In genomic region chr11:116818722-116819121, GRCm38 (mm10) we compare ENCODE assay signal across 13 mouse cellular contexts. TPM values are rescaled to one million over a fixed set of nuclear protein-coding genes. Genes with fewer than 3 reads are reported as not detected.
A peak's percentile ranks its signal among the peaks of the same experiment; 100 is the strongest.
DNase-seq lines count a peak whose midpoint lies in the region; ATAC-seq and TF ChIP-seq lines count a peak whose summit lies in the region.
"Had no signal": no experiment of that assay in that cellular context is flagged by ENCODE, and none has a peak within 500 bp of the region (broad histone marks: within the 10 kb centered on the region; RNA-seq: fewer than 3 reads in every experiment).

No protein-coding gene starts in this region.

- H3K27ac ChIP-seq in kidney, postnatal 0 days, result no peak overlapping the region; the same call in 1 of the 2 replicates
- no peak overlapping the region for H3K27ac ChIP-seq in kidney, embryonic 15.5 days
- peak overlapping the region; percentile 13; the same call in 1 of the 2 replicates for H3K27ac ChIP-seq in hindbrain, embryonic 13.5 days
- peak overlapping the region; percentile 72 for H3K27ac ChIP-seq in neural tube, embryonic 14.5 days (ENCODE audit: low read depth, low read length)
- H3K27ac ChIP-seq: midbrain, embryonic 13.5 days had no signal

- peak; percentile 48 for DNase-seq in cerebellum, adult 9-10 months
- DNase-seq in cerebellum, adult 8-10 months, result no peak
- DNase-seq in kidney, postnatal 0 days (ENCODE audit: low spot score), result no peak
- no peak for DNase-seq in layer of hippocampus, postnatal 25 days (ENCODE audit: extremely low spot score in 1 of 2, low spot score in 1 of 2)
- DNase-seq in urinary bladder, postnatal 10 days (ENCODE audit: low spot score), result no peak
- DNase-seq: adrenal gland, adult 8-10 months; kidney, adult 11 months; lung, adult 18-20 months had no signal

- peaks cover 32% of the 10 kb centered on the region for H3K4me1 ChIP-seq in kidney, postnatal 0 days (replicated peaks; ENCODE audit: insufficient read depth, low read length)
- H3K4me1 ChIP-seq in kidney, embryonic 15.5 days, result peaks cover 57% of the 10 kb centered on the region
- H3K4me1 ChIP-seq in hindbrain, embryonic 13.5 days (replicated peaks), result peaks cover 78% of the 10 kb centered on the region
- H3K4me1 ChIP-seq in neural tube, embryonic 14.5 days (ENCODE audit: control insufficient read depth, insufficient read depth, low read length), result peaks cover 23% of the 10 kb centered on the region

- H3K4me2 ChIP-seq in kidney, postnatal 0 days (ENCODE audit: low read length), result no peak overlapping the region
- H3K4me2 ChIP-seq in kidney, embryonic 15.5 days, result no peak overlapping the region
- no peak overlapping the region for H3K4me2 ChIP-seq in hindbrain, embryonic 13.5 days
- no peak overlapping the region for H3K4me2 ChIP-seq in neural tube, embryonic 14.5 days (ENCODE audit: low read depth, low read length)
- H3K4me2 ChIP-seq: midbrain, embryonic 13.5 days had no signal

- H3K27me3 ChIP-seq in kidney, postnatal 0 days (ENCODE audit: insufficient read depth, low read length), result no peaks in the 10 kb centered on the region
- H3K27me3 ChIP-seq in kidney, embryonic 15.5 days, result no peaks in the 10 kb centered on the region
- H3K27me3 ChIP-seq in hindbrain, embryonic 13.5 days, result no peaks in the 10 kb centered on the region
- H3K27me3 ChIP-seq in neural tube, embryonic 14.5 days (ENCODE audit: control insufficient read depth, insufficient read depth, low read length), result no peaks in the 10 kb centered on the region
- H3K27me3 ChIP-seq: midbrain, embryonic 13.5 days had no signal

- no peak for TF ChIP-seq CTCF in kidney, postnatal 0 days (IDR thresholded peaks at IDR 0.05; ENCODE audit: low read depth)

- H3K9me3 ChIP-seq in kidney, postnatal 0 days (replicated peaks; ENCODE audit: low read length), result no peaks in the 10 kb centered on the region
- no peaks in the 10 kb centered on the region for H3K9me3 ChIP-seq in kidney, embryonic 15.5 days (replicated peaks)
- no peaks in the 10 kb centered on the region for H3K9me3 ChIP-seq in hindbrain, embryonic 13.5 days
- no peaks in the 10 kb centered on the region for H3K9me3 ChIP-seq in neural tube, embryonic 14.5 days (ENCODE audit: control insufficient read depth, low read length)
- H3K9me3 ChIP-seq: forebrain, embryonic 10.5 days; midbrain, embryonic 13.5 days had no signal

- H3K36me3 ChIP-seq in kidney, postnatal 0 days (ENCODE audit: insufficient read depth, low read length), result no peaks in the 10 kb centered on the region
- no peaks in the 10 kb centered on the region for H3K36me3 ChIP-seq in kidney, embryonic 15.5 days
- H3K36me3 ChIP-seq in hindbrain, embryonic 13.5 days, result no peaks in the 10 kb centered on the region
- H3K36me3 ChIP-seq in neural tube, embryonic 14.5 days (ENCODE audit: control insufficient read depth, insufficient read depth, low read length), result no peaks in the 10 kb centered on the region
- H3K36me3 ChIP-seq: forebrain, embryonic 10.5 days; midbrain, embryonic 13.5 days had no signal

- 29% methylated on average over 8 of the region's 8 CpGs for WGBS in kidney, postnatal 0 days
- WGBS in kidney, embryonic 15.5 days, result 40% methylated on average over 8 of the region's 8 CpGs
- WGBS in hindbrain, embryonic 13.5 days, result 65% methylated on average over 8 of the region's 8 CpGs
- 34% methylated on average over 8 of the region's 8 CpGs for WGBS in neural tube, embryonic 14.5 days

- no peak overlapping the region for H3K4me3 ChIP-seq in kidney, postnatal 0 days (replicated peaks; ENCODE audit: low read depth, low read length)
- H3K4me3 ChIP-seq in kidney, embryonic 15.5 days (replicated peaks), result no peak overlapping the region
- no peak overlapping the region for H3K4me3 ChIP-seq in hindbrain, embryonic 13.5 days
- no peak overlapping the region for H3K4me3 ChIP-seq in neural tube, embryonic 14.5 days (ENCODE audit: low read depth, low read length)
- H3K4me3 ChIP-seq: forebrain, embryonic 10.5 days; midbrain, embryonic 13.5 days had no signal

- no peak overlapping the region for H3K9ac ChIP-seq in kidney, postnatal 0 days (ENCODE audit: low read depth, low read length)
- no peak overlapping the region for H3K9ac ChIP-seq in kidney, embryonic 15.5 days
- no peak overlapping the region for H3K9ac ChIP-seq in hindbrain, embryonic 13.5 days
- H3K9ac ChIP-seq in neural tube, embryonic 14.5 days (replicated peaks; ENCODE audit: low read depth, low read length), result 0 out of 2 replicates have a peak overlapping the region, but pooled peaks have one; percentile 3
- H3K9ac ChIP-seq: midbrain, embryonic 13.5 days had no signal

- peak; percentile 38 for ATAC-seq in kidney, postnatal 0 days (replicated peaks; ENCODE audit: low FRiP score, low read depth)
- no peak for ATAC-seq in kidney, embryonic 15.5 days (replicated peaks; ENCODE audit: low FRiP score)
- ATAC-seq in hindbrain, embryonic 13.5 days (ENCODE audit: low FRiP score), result no peak
- ATAC-seq in neural tube, embryonic 14.5 days (ENCODE audit: low read depth), result no peak
- ATAC-seq: midbrain, embryonic 13.5 days had no signal

RNA-seq across cellular contexts. Expression of gene Mxra7, which starts 9.1 kb away (rescaled TPM):
- polyA plus RNA-seq in kidney, postnatal 0 days (2015; fragmentation: Nextera tagmentation; extraction: Ambion mirVana), result 17.6 and 18.3 TPM in 2 replicates
- 16.7 and 20.8 TPM in 2 replicates for polyA plus RNA-seq in kidney, embryonic 15.5 days (2015; fragmentation: Nextera tagmentation; extraction: Ambion mirVana)
- polyA plus RNA-seq in hindbrain, embryonic 13.5 days (2015; fragmentation: Nextera tagmentation; extraction: Ambion mirVana), result 62.6 and 67.2 TPM in 2 replicates
- 29.9 and 40.4 TPM in 2 replicates for polyA plus RNA-seq in neural tube, embryonic 14.5 days (2014; fragmentation: Nextera tagmentation; extraction: Ambion mirVana)
- 10 to 100 TPM; 16.8 to 21.2 TPM for total RNA-seq in layer of hippocampus, postnatal 25 days (2021)

RNA-seq across cellular contexts. Expression of gene Mettl23, which starts 24.4 kb away (rescaled TPM):
- 60.2 and 71.5 TPM in 2 replicates for polyA plus RNA-seq in kidney, postnatal 0 days (2015; fragmentation: Nextera tagmentation; extraction: Ambion mirVana)
- polyA plus RNA-seq in kidney, embryonic 15.5 days (2015; fragmentation: Nextera tagmentation; extraction: Ambion mirVana), result 51.5 and 60.6 TPM in 2 replicates
- polyA plus RNA-seq in hindbrain, embryonic 13.5 days (2015; fragmentation: Nextera tagmentation; extraction: Ambion mirVana), result 79.3 and 83.2 TPM in 2 replicates
- 67.4 and 73.3 TPM in 2 replicates for polyA plus RNA-seq in neural tube, embryonic 14.5 days (2014; fragmentation: Nextera tagmentation; extraction: Ambion mirVana)
- total RNA-seq in layer of hippocampus, postnatal 25 days (2021), result 10 to 100 TPM; 23.8 to 29.5 TPM

RNA-seq across cellular contexts. Expression of gene Jmjd6, which starts 24.5 kb away (rescaled TPM):
- 52.8 and 54.1 TPM in 2 replicates for polyA plus RNA-seq in kidney, postnatal 0 days (2015; fragmentation: Nextera tagmentation; extraction: Ambion mirVana)
- polyA plus RNA-seq in kidney, embryonic 15.5 days (2015; fragmentation: Nextera tagmentation; extraction: Ambion mirVana), result 72.6 and 75.5 TPM in 2 replicates
- 70.4 and 74.7 TPM in 2 replicates for polyA plus RNA-seq in hindbrain, embryonic 13.5 days (2015; fragmentation: Nextera tagmentation; extraction: Ambion mirVana)
- polyA plus RNA-seq in neural tube, embryonic 14.5 days (2014; fragmentation: Nextera tagmentation; extraction: Ambion mirVana), result 65.6 and 71.7 TPM in 2 replicates
- total RNA-seq in layer of hippocampus, postnatal 25 days (2021), result 10 to 100 TPM; 30.3 TPM

RNA-seq across cellular contexts. Expression of gene Mfsd11, which starts 33.5 kb away (rescaled TPM):
- 48.4 and 53.6 TPM in 2 replicates for polyA plus RNA-seq in kidney, postnatal 0 days (2015; fragmentation: Nextera tagmentation; extraction: Ambion mirVana)
- polyA plus RNA-seq in kidney, embryonic 15.5 days (2015; fragmentation: Nextera tagmentation; extraction: Ambion mirVana), result 37.9 and 39.6 TPM in 2 replicates
- 48.0 and 53.9 TPM in 2 replicates for polyA plus RNA-seq in hindbrain, embryonic 13.5 days (2015; fragmentation: Nextera tagmentation; extraction: Ambion mirVana)
- 40.6 and 53.9 TPM in 2 replicates for polyA plus RNA-seq in neural tube, embryonic 14.5 days (2014; fragmentation: Nextera tagmentation; extraction: Ambion mirVana)
- 10 to 100 TPM; 35.8 to 49.4 TPM for total RNA-seq in layer of hippocampus, postnatal 25 days (2021)

RNA-seq across cellular contexts. Expression of gene Srsf2, which starts 34.2 kb away (rescaled TPM):
- polyA plus RNA-seq in kidney, postnatal 0 days (2015; fragmentation: Nextera tagmentation; extraction: Ambion mirVana), result 664 and 665 TPM in 2 replicates
- 810 and 860 TPM in 2 replicates for polyA plus RNA-seq in kidney, embryonic 15.5 days (2015; fragmentation: Nextera tagmentation; extraction: Ambion mirVana)
- polyA plus RNA-seq in hindbrain, embryonic 13.5 days (2015; fragmentation: Nextera tagmentation; extraction: Ambion mirVana), result 588 and 607 TPM in 2 replicates
- polyA plus RNA-seq in neural tube, embryonic 14.5 days (2014; fragmentation: Nextera tagmentation; extraction: Ambion mirVana), result 591 and 602 TPM in 2 replicates
- 100 to 1,000 TPM; 156 to 162 TPM for total RNA-seq in layer of hippocampus, postnatal 25 days (2021)

Comparison
In these comparisons a context has a peak if more than half of its experiments do, and no peak if none do; other contexts are left out.
1. H3K27ac ChIP-seq: peak in hindbrain, embryonic 13.5 days (single experiment) and neural tube, embryonic 14.5 days (single experiment); none in kidney, postnatal 0 days (single experiment) and kidney, embryonic 15.5 days (single experiment).